Mouse (Mus musculus) bone marrow macrophage, adult 2 months (primary cell): ENCODE data around the gene Cd3g. TPM values are rescaled to one million over a fixed set of nuclear protein-coding genes. Genes with fewer than 3 reads are reported as not detected.
A peak's percentile ranks its signal among the peaks of the same experiment; 100 is the strongest.
"Not testable (repeated sequence)": the region's sequence is repeated elsewhere in the genome, so short reads cannot be mapped to it uniquely, and the experiment has no call there.

Experiments
- H3K27ac ChIP-seq: 2 replicates; pipeline ENCODE4 v1.5.1; 2012; ENCODE audit warnings: low read depth, low read length; ENCODE audit not compliant: insufficient read depth
- H3K4me1 ChIP-seq: 2 replicates; pipeline ENCODE4 v1.6.1; 2012; ENCODE audit warnings: low read length; ENCODE audit not compliant: control insufficient read depth, insufficient read depth
- H3K4me3 ChIP-seq: 2 replicates; pipeline ENCODE4 v1.5.1; 2012; ENCODE audit warnings: mild to moderate bottlenecking, low read length, moderate library complexity; ENCODE audit not compliant: insufficient read depth
- CTCF ChIP-seq: IDR thresholded peaks from 2 replicates; pipeline ENCODE4 v1.5.1; 2012; ENCODE audit warnings: low read depth, mild to moderate bottlenecking, low read length, moderate library complexity
- POLR2A ChIP-seq: IDR thresholded peaks from 2 replicates; pipeline ENCODE4 v1.6.1; 2012; ENCODE audit warnings: mild to moderate bottlenecking, low read depth, low read length, borderline replicate concordance
- polyA plus RNA-seq: library from polyadenylated mRNA; stranded (reverse); fragments of >200 nt; gene quantifications from 2 replicates; pipeline ENCODE4 v1.2.4, GENCODE M21; 2012; ENCODE audit not compliant: missing spikeins, insufficient read depth, insufficient read length

Cd3g gene
- polyA plus RNA-seq, 1 experiment: not detected

GRCm38 (mm10) chr9:44986976-44987375 is 6.7 kb upstream of the Cd3g start:
- TF ChIP-seq POLR2A (no peak), CTCF (no peak)
- H3K4me3 ChIP-seq: no peak overlapping the region

GRCm38 (mm10) chr9:44986242-44986781 is 6.1 kb upstream of the Cd3g start:
- Histone ChIP-seq H3K27ac (peak overlapping the region; percentile 75), H3K4me3 (peak overlapping the region; percentile 51), H3K4me1 (peaks cover 11% of the 10 kb centered on the region)
- TF ChIP-seq POLR2A (no peak), CTCF (no peak)

More at GRCm38 (mm10) chr9:44986976-44987375, 6.7 kb upstream of the Cd3g start:
- H3K4me1 ChIP-seq: peaks cover 11% of the 10 kb centered on the region
- peak overlapping the region; percentile 21; the same call in 1 of the 2 replicates for H3K27ac ChIP-seq

GRCm38 (mm10) chr9:44985721-44986161 is 5.5 kb upstream of the Cd3g start:
- Histone ChIP-seq H3K4me1 (peaks cover 11% of the 10 kb centered on the region), H3K4me3 (no peak overlapping the region), H3K27ac (no peak overlapping the region)
- TF ChIP-seq POLR2A: no peak
- TF ChIP-seq CTCF: no peak

- TF ChIP-seq CTCF (no peak), POLR2A (no peak)
- Histone ChIP-seq H3K4me3 (no peak overlapping the region), H3K27ac (no peak overlapping the region), H3K4me1 (peaks cover 11% of the 10 kb centered on the region)
Observed at GRCm38 (mm10) chr9:44983001-44983400, 2.8 kb upstream of the Cd3g start.

GRCm38 (mm10) chr9:44982531-44982930 is 2.3 kb upstream of the Cd3g start:
- no peak overlapping the region for H3K4me3 ChIP-seq
- H3K27ac ChIP-seq: no peak overlapping the region
- no peak for TF ChIP-seq POLR2A
- TF ChIP-seq CTCF: no peak
- H3K4me1 ChIP-seq: peaks cover 11% of the 10 kb centered on the region

GRCm38 (mm10) chr9:44982081-44982480 is 1.9 kb upstream of the Cd3g start:
- Histone ChIP-seq H3K4me1 (peaks cover 11% of the 10 kb centered on the region), H3K4me3 (no peak overlapping the region), H3K27ac (no peak overlapping the region)
- TF ChIP-seq CTCF (no peak), POLR2A (no peak)

- Histone ChIP-seq H3K4me3 (no peak within 1 kb of the TSS), H3K4me1 (peaks cover 7% of the 10 kb centered on the region)
Observed at GRCm38 (mm10) chr9:44981676-44982075, 1.4 kb upstream of the Cd3g start, which contains the start of gene Cd3d. Cd3d (plus strand) TSS chr9:44981786.

GRCm38 (mm10) chr9:44981104-44981503 is 873 bp upstream of the Cd3g start:
- H3K4me3 ChIP-seq: no peak overlapping the region
- H3K4me1 ChIP-seq: peaks cover 4% of the 10 kb centered on the region; the same call in 1 of the 2 replicates
- no peak overlapping the region for H3K27ac ChIP-seq
- TF ChIP-seq POLR2A (no peak), CTCF (no peak)

More at GRCm38 (mm10) chr9:44981676-44982075, 1.4 kb upstream of the Cd3g start, which contains the start of gene Cd3d:
- TF ChIP-seq POLR2A (no peak), CTCF (no peak)
- no peak within 1 kb of the TSS for H3K27ac ChIP-seq

- H3K4me3 ChIP-seq: no peak overlapping the region
- no peak overlapping the region for H3K27ac ChIP-seq
- no peak for TF ChIP-seq CTCF
- no peaks in the 10 kb centered on the region for H3K4me1 ChIP-seq
Observed at GRCm38 (mm10) chr9:44979806-44980205, 425 bp downstream of the Cd3g start.

GRCm38 (mm10) chr9:44977813-44978212 is 2.4 kb downstream of the Cd3g start:
- TF ChIP-seq CTCF (no peak), POLR2A (no peak)
- H3K4me3 ChIP-seq: no peak overlapping the region
- no peaks in the 10 kb centered on the region for H3K4me1 ChIP-seq
- H3K27ac ChIP-seq: no peak overlapping the region

- Histone ChIP-seq H3K27ac (no peak overlapping the region), H3K4me1 (peaks cover 4% of the 10 kb centered on the region), H3K4me3 (no peak overlapping the region)
- TF ChIP-seq POLR2A: no peak
- TF ChIP-seq CTCF: peak; percentile 84
Observed at GRCm38 (mm10) chr9:44969450-44969849, 10.8 kb downstream of the Cd3g start.

- not testable (repeated sequence) for H3K27ac ChIP-seq
Observed at GRCm38 (mm10) chr9:44967763-44968162, 12.5 kb downstream of the Cd3g start.

More at GRCm38 (mm10) chr9:44967763-44968162, 12.5 kb downstream of the Cd3g start:
- not testable (repeated sequence) for H3K4me1 ChIP-seq, H3K4me3 ChIP-seq
